Mouse (Mus musculus) liver, embryonic 12.5 days (tissue): Measurements from ENCODE around the gene Ccnl2. TPM values are rescaled to one million over a fixed set of nuclear protein-coding genes. Genes with fewer than 3 reads are reported as not detected.
A peak's percentile ranks its signal among the peaks of the same experiment; 100 is the strongest.

Source experiments
- ATAC-seq: fragments of 200-750 bp; cut with Nextera tagmentation; 2 replicates; pipeline ENCODE4 v1.8.0; 2017; ENCODE audit warnings: moderate number of reproducible peaks, mild to moderate bottlenecking, moderate library complexity
- H3K27ac ChIP-seq: fragments of 300-500 bp; sonication (generic); 2 replicates; pipeline ENCODE4 v1.5.1; 2016; ENCODE audit warnings: mild to moderate bottlenecking
- H3K27me3 ChIP-seq: fragments of 300-500 bp; sonication (generic); replicated peaks from 2 replicates; pipeline ENCODE4 v1.6.1; 2016; ENCODE audit warnings: mild to moderate bottlenecking, moderate library complexity
- H3K36me3 ChIP-seq: fragments of 300-500 bp; sonication (generic); 2 replicates; pipeline ENCODE4 v1.6.1; 2016; ENCODE audit warnings: mild to moderate bottlenecking, moderate library complexity
- H3K4me1 ChIP-seq: fragments of 300-500 bp; sonication (generic); 2 replicates; pipeline ENCODE4 v1.6.1; 2016
- H3K4me2 ChIP-seq: fragments of 300-500 bp; sonication (generic); 2 replicates; pipeline ENCODE4 v1.6.1; 2016; ENCODE audit warnings: mild to moderate bottlenecking, moderate library complexity
- H3K4me3 ChIP-seq: fragments of 300-500 bp; sonication (generic); 2 replicates; pipeline ENCODE4 v1.5.1; 2016; ENCODE audit warnings: mild to moderate bottlenecking, moderate library complexity
- H3K9ac ChIP-seq: fragments of 300-500 bp; sonication (generic); 2 replicates; pipeline ENCODE4 v1.6.1; 2016; ENCODE audit warnings: mild to moderate bottlenecking, moderate library complexity
- H3K9me3 ChIP-seq: fragments of 300-500 bp; sonication (generic); replicated peaks from 2 replicates; pipeline ENCODE4 v1.6.1; 2016; ENCODE audit warnings: mild to moderate bottlenecking, moderate library complexity
- WGBS: fragments of 180-500 bp; shearing (Covaris S2); methylation state at CpG from one replicate; pipeline ENCODE4 v1.1.7; 2016; ENCODE audit not compliant: insufficient replicate concordance; 5-methylcytosine and 5-hydroxymethylcytosine counted together
- polyA plus RNA-seq: library from polyadenylated mRNA; unstranded; fragments of >200 nt; fragmentation: Nextera tagmentation; extraction: Ambion mirVana; gene quantifications from 2 replicates; pipeline ENCODE4 v1.2.1, GENCODE M21; 2016

Gene Ccnl2
- polyA plus RNA-seq, 1 experiment from 2014 or later = 101 TPM

GRCm38 (mm10) chr4:155791240-155791933 lies 20.9 kb upstream of the Ccnl2 start:
- no peaks in the 10 kb centered on the region for H3K9me3 ChIP-seq
- WGBS = 60% methylated on average over 24 of the region's 24 CpGs
- H3K36me3 ChIP-seq = no peaks in the 10 kb centered on the region
- peaks cover 42% of the 10 kb centered on the region for H3K27me3 ChIP-seq
- no peak overlapping the region for H3K27ac ChIP-seq
- no peak overlapping the region for H3K4me3 ChIP-seq
- peaks cover 14% of the 10 kb centered on the region for H3K4me1 ChIP-seq
- no peak overlapping the region for H3K4me2 ChIP-seq
- no peak for ATAC-seq
- no peak overlapping the region for H3K9ac ChIP-seq

DNA sequence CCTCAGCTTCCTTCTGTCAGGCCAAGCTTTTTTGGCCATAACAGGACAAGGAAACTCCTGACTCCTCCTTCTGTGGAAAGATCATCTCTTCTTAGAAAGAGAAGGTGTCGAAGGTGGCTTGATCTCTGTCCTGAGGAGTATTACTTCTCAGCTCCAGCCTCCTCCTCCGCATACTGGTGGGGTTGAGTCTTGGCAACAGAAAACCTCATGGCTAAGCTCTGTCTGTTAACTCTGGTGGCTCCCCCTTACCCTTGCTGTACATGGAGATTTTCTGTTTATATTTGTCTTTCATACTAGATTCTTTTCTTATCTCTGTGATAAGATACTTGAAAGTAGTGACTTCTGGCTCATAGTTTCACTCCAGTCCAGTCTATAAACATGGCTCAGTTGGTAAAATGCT lies 18.6 kb upstream of the Ccnl2 start:
- ATAC-seq = no peak
- H3K4me3 ChIP-seq = no peak overlapping the region
- H3K27ac ChIP-seq = no peak overlapping the region
- H3K9me3 ChIP-seq = no peaks in the 10 kb centered on the region
- no peak overlapping the region for H3K9ac ChIP-seq
- H3K36me3 ChIP-seq = no peaks in the 10 kb centered on the region
- H3K27me3 ChIP-seq = peaks cover 49% of the 10 kb centered on the region
- 63% methylated on average over 2 of the region's 2 CpGs for WGBS
- no peak overlapping the region for H3K4me2 ChIP-seq
- H3K4me1 ChIP-seq = peaks cover 8% of the 10 kb centered on the region

GRCm38 (mm10) chr4:155802075-155802474 lies 10.2 kb upstream of the Ccnl2 start:
- Histone ChIP-seq H3K4me1 (peaks cover 33% of the 10 kb centered on the region), H3K27me3 (peaks cover 6% of the 10 kb centered on the region; the same call in 1 of the 2 replicates), H3K9ac (no peak overlapping the region), H3K4me2 (peak overlapping the region; percentile 88; the same call in 1 of the 2 replicates), H3K9me3 (no peaks in the 10 kb centered on the region), H3K4me3 (no peak overlapping the region), H3K27ac (no peak overlapping the region), H3K36me3 (peaks cover 27% of the 10 kb centered on the region)
- WGBS = 100% methylated on average over 1 of the region's 1 CpGs
- no peak for ATAC-seq

DNA sequence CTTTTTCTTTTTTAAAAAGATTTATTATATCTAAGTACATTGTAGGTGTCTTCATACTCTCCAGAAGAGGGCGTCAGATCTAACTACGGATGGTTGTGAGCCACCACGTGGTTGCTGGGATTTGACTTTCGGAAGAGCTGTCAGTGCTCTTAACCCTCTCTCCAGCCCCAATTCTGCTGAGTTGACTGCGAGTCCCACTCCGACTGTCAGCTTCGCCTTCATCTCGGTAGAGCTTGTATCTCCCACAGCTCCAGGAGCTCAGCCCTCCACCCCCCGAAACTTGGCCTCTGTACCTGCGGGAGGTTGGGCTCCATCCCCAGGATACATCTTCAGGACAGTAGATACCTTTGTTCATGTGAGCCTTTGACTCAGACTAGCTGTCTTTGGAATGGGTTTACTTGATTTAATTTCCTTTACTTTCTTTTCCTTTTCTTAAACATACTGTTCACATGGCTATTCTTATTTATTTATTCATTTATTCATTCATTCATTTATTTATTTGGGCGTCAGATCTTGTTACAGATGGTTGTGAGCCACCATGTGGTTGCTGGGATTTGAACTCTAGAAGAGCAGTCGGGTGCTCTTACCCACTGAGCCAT lies 9.4 kb upstream of the Ccnl2 start, which contains the start of gene Mrpl20:
Gene Mrpl20, plus strand, starts transcription at position 138 of the 599 bp plus-strand sequence.
- H3K9me3 ChIP-seq = no peaks in the 10 kb centered on the region
- H3K36me3 ChIP-seq = peaks cover 35% of the 10 kb centered on the region
- ATAC-seq = peak; percentile 65
- peaks cover 6% of the 10 kb centered on the region; the same call in 1 of the 2 replicates for H3K27me3 ChIP-seq
- 4% methylated on average over 12 of the region's 12 CpGs for WGBS
- H3K4me1 ChIP-seq = peaks cover 33% of the 10 kb centered on the region
- peak within 1 kb of the TSS; percentile 80 for H3K4me3 ChIP-seq
- H3K27ac ChIP-seq = peak within 1 kb of the TSS; percentile 78
- peak within 1 kb of the TSS; percentile 83 for H3K9ac ChIP-seq
- H3K4me2 ChIP-seq = peak within 1 kb of the TSS; percentile 88

- Histone ChIP-seq H3K4me1 (peaks cover 33% of the 10 kb centered on the region), H3K27ac (peak overlapping the region; percentile 78), H3K9ac (peak overlapping the region; percentile 83), H3K4me2 (peak overlapping the region; percentile 88), H3K27me3 (peaks cover 1% of the 10 kb centered on the region; the same call in 1 of the 2 replicates), H3K9me3 (no peaks in the 10 kb centered on the region), H3K4me3 (peak overlapping the region; percentile 80), H3K36me3 (peaks cover 41% of the 10 kb centered on the region)
- WGBS = under 1% methylated on average over 57 of the region's 58 CpGs
- peak; percentile 97 for ATAC-seq
These were observed 8.8 kb upstream of the Ccnl2 start for GRCm38 (mm10) chr4:155803340-155804041.

GRCm38 (mm10) chr4:155807841-155808240 lies 4.4 kb upstream of the Ccnl2 start:
- WGBS = 82% methylated on average over 3 of the region's 3 CpGs
- Histone ChIP-seq H3K4me2 (no peak overlapping the region), H3K4me1 (peaks cover 37% of the 10 kb centered on the region)

DNA sequence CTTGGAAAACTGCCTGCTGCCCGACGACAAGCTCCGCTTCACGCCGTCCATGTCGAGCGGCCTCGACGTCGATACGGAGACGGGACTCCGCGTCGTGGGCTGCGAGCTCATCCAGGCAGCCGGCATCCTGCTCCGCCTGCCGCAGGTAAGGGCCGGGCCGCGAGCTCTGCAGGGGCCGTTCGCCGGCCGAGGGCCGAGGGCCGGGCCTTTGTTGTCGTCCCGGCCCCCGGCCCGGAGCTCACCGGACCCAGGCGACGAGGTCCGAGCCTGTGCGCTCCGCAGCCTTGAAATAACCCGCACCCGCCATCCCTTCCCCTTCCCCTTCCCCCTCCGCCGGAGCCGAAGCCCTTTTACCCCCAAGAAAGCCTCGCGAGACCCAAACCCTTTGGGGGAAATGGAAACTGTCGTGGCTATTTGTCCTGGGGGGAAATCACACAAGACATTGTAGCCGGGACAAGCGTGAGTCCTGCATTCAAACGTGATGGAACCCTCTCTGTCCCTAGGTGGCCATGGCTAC lies 434 bp downstream of the Ccnl2 start:
- Histone ChIP-seq H3K4me1 (peaks cover 35% of the 10 kb centered on the region), H3K4me3 (peak overlapping the region; percentile 98), H3K9ac (peak overlapping the region; percentile 100), H3K36me3 (peaks cover 80% of the 10 kb centered on the region), H3K27me3 (no peaks in the 10 kb centered on the region), H3K9me3 (no peaks in the 10 kb centered on the region), H3K27ac (peak overlapping the region; percentile 92), H3K4me2 (peak overlapping the region; percentile 86)
- under 1% methylated on average over 49 of the region's 49 CpGs for WGBS
- peak; percentile 43 for ATAC-seq

More at GRCm38 (mm10) chr4:155807841-155808240, 4.4 kb upstream of the Ccnl2 start:
- Histone ChIP-seq H3K9me3 (no peaks in the 10 kb centered on the region), H3K27me3 (no peaks in the 10 kb centered on the region), H3K36me3 (peaks cover 71% of the 10 kb centered on the region), H3K27ac (no peak overlapping the region), H3K9ac (no peak overlapping the region), H3K4me3 (no peak overlapping the region)
- no peak for ATAC-seq

GRCm38 (mm10) chr4:155817533-155817932 lies 5.2 kb downstream of the Ccnl2 start:
- Histone ChIP-seq H3K4me2 (no peak overlapping the region), H3K27me3 (no peaks in the 10 kb centered on the region), H3K9ac (no peak overlapping the region), H3K36me3 (peaks cover 91% of the 10 kb centered on the region), H3K4me1 (peaks cover 26% of the 10 kb centered on the region), H3K4me3 (no peak overlapping the region), H3K9me3 (no peaks in the 10 kb centered on the region), H3K27ac (no peak overlapping the region)
- ATAC-seq = no peak
- 84% methylated on average over 4 of the region's 4 CpGs for WGBS

DNA sequence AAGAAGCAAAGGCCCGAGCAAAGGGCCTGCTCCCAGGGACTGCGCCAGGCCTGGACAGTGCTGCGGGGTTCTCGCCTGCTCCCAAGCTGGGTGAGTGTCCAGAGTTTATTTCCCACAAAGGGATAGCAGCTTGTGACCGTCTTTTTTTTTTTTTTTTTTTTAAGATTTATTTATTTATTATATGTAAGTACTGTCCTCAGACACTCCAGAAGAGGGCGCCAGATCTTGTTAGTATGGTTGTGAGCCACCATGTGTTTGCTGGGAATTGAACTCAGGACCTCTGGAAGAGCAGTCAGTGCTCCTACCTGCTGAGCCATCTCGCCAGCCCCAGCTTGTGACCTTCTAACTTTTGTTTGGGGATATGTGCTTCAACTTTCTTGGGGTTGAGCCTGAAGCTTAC lies 8.7 kb downstream of the Ccnl2 start:
- 79% methylated on average over 7 of the region's 7 CpGs for WGBS
- no peak overlapping the region for H3K27ac ChIP-seq
- no peak for ATAC-seq
- no peak overlapping the region for H3K4me3 ChIP-seq
- no peaks in the 10 kb centered on the region for H3K27me3 ChIP-seq
- no peaks in the 10 kb centered on the region for H3K9me3 ChIP-seq
- H3K4me1 ChIP-seq = 0 out of 2 replicates have a peak, but pooled peaks cover 5% of the 10 kb centered on the region
- H3K36me3 ChIP-seq = peaks cover 98% of the 10 kb centered on the region
- no peak overlapping the region for H3K4me2 ChIP-seq
- no peak overlapping the region for H3K9ac ChIP-seq

DNA sequence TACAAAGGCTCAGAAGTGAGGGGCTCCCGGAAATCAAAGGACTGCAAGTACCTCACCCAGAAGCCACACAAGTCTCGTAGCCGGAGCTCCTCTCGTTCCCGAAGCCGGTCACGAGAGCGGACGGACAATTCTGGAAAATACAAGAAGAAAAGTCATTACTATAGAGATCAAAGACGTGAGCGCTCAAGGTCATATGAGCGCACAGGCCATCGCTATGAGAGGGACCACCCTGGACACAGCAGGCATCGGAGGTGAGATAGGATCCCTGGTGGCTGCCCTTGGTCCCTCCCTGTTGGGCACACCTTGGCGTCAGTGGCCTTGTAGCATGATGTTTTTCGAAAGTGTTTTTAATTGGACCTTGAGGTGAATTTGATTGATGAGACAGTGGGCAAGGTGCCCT lies 11.2 kb downstream of the Ccnl2 start:
- Histone ChIP-seq H3K27me3 (no peaks in the 10 kb centered on the region), H3K36me3 (peaks cover 97% of the 10 kb centered on the region), H3K4me3 (no peak overlapping the region), H3K27ac (no peak overlapping the region), H3K9ac (no peak overlapping the region), H3K9me3 (no peaks in the 10 kb centered on the region), H3K4me1 (0 out of 2 replicates have a peak, but pooled peaks cover 5% of the 10 kb centered on the region), H3K4me2 (no peak overlapping the region)
- no peak for ATAC-seq
- 93% methylated on average over 16 of the region's 16 CpGs for WGBS

- Histone ChIP-seq H3K9ac (no peak overlapping the region), H3K4me1 (peaks cover 32% of the 10 kb centered on the region), H3K4me2 (peak overlapping the region; percentile 89; the same call in 1 of the 2 replicates), H3K36me3 (peaks cover 59% of the 10 kb centered on the region), H3K27me3 (no peaks in the 10 kb centered on the region), H3K27ac (peak overlapping the region; percentile 91), H3K9me3 (no peaks in the 10 kb centered on the region), H3K4me3 (no peak overlapping the region)
- no peak for ATAC-seq
- 91% methylated on average over 4 of the region's 4 CpGs for WGBS
These were observed 17.6 kb downstream of the Ccnl2 start for GRCm38 (mm10) chr4:155829866-155830265.
